Mouse (Mus musculus): ENCODE data around the gene Zfhx3.

Gene Zfhx3

DNA sequence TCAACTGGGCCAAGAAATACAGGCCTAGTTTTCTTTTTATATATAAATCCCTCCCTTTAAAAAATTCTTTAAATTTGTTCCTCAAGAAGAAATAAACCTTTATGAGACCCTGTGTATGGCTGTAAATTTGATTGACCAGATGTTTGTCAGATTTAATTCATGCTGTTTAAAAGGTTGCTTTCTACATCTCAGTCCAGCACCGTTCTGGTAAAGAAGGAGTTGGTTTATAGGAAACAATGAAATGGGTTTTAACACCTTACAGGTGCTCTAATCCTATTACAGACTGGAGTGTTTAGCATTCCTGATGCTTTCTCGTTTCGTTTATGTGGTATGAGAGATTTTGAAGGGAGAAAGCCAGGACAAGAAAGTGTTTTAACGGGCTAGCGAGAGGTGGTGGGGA is 147.2 kb downstream of the Zfhx3 start:
- no peak for DNase-seq (ENCODE audit: low read depth, low spot score)

DNA sequence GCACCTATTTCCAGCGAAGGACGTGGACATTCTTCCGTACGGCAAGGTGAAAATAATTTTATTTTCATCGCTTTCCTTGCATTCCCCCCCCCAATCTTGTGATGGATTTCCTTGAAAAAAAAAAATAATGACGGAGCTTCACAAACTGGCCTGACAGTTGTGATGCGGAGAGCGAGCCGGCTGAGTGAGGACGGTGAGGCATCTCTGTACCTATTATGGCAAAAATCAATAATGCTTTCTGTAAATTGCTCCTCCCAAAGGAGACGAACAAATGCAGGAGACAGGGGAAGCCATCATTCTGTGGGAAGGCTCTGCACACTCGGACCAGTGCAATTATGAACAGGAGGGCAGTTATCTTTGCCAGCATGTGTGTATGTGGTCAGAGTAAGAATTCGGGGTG is 156.2 kb downstream of the Zfhx3 start:
- no peak for DNase-seq (ENCODE audit: low read depth, low spot score)

DNA sequence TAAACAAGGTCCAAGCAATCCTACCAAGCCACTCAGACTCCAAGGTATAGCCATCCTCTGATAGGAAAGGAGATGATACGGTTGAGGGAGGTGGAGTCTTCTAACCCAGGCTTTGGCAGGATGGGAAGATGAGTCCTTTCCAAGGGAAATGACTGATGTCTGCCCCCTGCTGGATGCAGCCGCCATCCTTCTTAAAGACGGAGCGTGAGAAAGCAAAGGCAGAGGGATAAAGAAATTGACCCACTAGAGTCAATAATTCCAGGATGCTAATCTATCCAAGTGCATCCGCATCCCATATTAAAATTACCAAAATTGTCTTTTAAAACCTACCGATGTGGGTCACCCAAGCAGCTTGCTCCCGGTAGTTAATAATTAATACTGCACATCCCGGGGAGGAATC is 158.7 kb downstream of the Zfhx3 start:
- no peak for DNase-seq (ENCODE audit: low read depth, low spot score)

DNA sequence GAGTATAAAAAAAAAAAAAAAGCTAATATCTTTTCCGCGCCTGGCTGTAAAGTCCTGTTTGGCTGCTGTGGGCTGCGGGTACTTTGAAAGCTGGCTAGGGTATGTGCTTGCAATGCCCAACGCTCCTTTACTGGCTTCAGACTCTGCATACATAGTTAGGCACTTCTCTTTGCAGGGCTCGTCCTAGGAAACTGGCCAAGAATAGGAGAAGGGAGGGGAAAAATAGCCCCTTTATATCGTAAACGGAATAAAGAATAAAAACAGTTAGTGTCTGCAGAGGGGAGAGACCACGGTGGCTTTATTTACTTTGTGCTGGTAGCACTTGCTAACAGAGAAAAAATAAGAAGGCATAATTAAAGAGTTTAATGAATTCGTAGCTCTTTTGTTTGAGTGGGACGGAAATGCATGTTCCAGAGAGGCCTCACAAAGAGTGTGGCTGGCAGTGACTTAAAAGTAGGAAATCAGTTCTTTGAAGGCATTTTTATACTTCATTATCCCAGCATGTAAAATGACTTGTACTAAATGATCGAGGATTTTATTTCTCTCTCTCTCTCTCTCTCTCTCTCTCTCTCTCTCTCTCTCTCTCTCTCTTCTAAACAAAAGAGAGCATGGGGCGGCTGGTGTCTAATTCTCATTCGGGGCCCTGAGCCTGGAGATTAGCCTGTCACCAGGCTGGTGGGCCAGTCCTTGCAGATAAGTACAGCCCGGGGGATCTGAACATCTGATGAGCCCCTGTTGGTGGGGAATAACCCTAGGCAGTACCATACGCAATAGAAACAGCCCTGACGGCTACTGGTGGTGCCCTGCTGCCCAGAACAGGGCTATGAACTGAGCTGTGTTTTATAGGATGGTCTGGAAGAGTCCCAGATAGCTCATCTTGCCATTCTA is 159.8 kb downstream of the Zfhx3 start:
- DNase-seq (ENCODE audit: low read depth, low spot score) = no peak

DNA sequence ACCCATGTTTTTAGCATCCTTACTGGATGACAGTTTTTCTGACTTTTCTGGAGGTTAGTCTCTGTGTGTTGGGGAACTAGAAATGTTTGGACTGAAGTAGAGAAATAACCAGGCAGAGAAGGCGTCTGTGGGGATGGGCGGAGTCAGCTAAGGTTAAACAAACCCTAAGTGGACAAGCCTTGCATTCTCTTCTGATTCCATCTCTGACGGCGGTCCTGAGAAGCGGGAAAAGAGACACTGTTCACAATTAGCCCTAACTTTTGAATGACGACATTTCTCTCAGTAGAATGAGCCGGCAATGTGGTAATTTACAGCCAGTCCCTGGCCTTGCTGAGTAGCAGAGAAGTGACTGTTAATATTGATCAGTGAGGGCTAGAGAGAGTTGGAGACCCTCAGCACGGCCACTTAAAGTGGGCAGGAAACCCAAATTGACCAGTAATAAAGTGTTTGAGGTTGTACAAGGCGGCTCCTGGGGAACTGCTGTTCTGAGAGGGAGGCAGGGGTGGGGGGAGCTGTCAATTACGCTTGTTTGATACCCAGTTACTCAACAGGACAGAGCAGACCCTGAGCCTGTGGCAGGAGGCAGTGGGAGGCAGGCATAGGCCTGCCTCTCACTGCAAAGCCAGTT is 162.1 kb downstream of the Zfhx3 start:
- DNase-seq (ENCODE audit: low read depth, low spot score) = no peak

DNA sequence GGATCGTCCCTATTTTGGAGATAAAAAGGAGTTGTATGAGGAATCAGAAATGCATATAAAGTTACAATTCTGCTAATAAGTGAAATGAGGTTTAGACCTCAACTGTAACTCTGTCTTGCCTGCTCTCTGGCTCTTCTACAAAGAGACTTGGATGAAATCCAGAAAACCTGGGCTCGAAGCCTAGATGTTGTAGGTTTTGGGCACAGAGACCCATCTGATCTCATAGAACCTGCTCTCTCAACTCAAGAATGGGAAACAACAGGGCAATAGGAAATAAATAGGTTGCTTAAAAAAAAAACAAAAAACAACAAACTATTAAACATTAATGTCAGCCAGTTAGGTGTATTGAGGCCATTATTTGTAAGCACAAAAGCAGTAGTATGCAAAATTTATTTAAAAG is 182.6 kb downstream of the Zfhx3 start:
- no peak for DNase-seq (ENCODE audit: low read depth, low spot score)

DNA sequence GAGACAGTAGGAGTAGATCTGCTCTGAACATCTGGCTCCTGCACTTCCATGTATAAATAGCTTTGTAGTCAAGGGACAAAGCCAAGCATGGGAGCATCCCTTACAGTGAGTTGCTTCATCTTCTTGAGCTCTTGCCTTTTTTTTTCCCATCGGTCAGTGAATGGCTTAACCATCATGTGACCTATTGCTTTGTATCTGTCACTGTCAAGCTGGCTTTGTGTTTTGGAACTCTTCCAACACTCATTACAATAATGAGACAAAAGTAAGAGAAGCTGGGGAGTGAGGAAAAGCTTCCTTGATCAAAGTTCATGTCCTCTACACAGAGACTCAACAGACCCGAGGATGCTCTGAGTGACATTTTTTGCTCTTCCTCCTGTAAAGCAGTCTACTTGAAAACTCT is 183.0 kb downstream of the Zfhx3 start:
- no peak for DNase-seq (ENCODE audit: low read depth, low spot score)

DNA sequence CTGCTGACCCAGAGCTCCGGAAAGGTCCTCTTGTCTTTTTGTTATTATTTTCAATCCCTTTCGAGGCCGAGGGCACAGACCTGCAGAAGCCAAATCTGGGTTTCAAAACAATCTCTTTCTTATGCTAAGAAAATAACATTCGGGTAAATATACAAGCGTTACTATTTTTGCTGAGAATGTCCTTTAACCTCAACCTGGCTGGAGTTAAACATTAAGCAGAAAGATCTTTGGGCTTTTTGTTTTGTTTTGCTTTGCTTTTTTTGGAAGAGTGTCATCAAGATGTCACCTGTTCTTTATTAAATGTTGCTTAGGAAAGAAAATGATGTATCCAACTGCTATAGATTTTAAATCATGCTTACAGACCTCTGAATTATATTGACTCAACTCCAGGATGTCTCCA is 204.1 kb downstream of the Zfhx3 start:
- DNase-seq (ENCODE audit: low read depth, low spot score) = no peak

DNA sequence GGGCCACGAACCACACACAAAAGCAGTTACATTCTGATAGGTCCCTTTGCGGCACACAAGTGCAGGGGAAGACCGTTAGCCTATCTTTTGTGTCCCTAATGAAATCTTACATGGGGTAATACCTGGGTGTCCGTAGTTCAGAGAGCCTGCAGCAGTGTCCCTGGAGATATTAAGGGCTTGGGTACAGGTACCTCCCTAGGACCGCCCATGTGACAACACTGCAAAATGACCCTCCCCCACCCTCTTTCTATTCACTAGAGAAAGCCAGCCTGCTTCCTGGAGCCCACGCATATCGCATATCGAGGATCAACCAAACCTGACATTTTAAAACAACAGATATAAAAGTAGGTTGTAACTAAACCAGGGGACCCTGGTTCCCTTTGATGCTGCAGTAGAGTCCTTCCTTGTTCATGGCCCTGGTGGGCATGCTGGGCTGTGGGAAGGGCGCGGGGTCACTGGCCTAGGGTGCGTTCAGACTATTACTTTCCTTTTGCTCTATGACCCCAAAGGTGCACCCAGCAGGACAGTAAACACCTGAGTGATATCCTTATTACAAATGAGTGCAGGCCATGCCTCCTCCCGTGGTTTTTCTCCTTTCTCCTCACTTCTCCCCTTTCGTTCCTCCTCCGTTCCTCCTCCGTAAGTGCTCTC is 206.3 kb downstream of the Zfhx3 start:
- no peak for DNase-seq (ENCODE audit: low read depth, low spot score)

DNA sequence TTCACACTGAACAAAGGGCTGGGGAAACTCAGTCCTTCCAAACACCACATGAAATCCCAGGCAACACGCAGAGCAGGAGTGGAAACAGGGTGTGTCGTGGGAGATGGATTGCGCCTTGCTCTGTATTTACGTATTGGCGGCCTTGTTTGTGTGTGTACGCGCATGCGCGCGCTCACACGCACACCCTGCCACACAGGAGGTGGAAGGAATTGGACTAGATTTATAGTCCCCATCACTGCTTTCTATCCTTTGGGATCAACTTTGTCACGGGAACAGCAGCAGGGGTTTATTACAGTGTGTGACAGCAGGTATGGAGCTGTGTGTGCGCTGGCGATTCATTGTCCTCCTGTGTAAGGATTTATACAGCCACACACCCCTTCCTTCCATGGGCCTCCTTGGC is 228.4 kb downstream of the Zfhx3 start:
- DNase-seq (ENCODE audit: low read depth, low spot score) = no peak

DNA sequence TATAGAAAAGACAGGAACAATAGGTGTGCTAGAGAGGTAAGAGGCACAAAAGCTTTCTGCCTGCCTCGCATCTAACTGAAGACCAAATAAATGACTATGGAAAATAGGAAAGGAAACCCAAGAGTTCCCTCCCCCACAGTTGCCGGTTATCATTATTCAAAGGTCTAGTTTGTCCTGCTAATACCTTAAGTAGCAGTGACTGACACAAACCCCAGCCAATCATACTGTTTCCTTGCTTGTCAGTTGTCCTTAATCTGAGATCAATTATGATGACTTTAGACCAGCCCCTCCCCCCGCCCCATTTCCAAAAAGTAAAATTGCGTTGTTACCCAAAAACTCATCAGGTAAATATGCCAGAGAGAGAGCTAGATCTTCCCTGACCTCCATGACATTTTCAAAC is 240.9 kb downstream of the Zfhx3 start:
- DNase-seq (ENCODE audit: low read depth, low spot score) = no peak

DNA sequence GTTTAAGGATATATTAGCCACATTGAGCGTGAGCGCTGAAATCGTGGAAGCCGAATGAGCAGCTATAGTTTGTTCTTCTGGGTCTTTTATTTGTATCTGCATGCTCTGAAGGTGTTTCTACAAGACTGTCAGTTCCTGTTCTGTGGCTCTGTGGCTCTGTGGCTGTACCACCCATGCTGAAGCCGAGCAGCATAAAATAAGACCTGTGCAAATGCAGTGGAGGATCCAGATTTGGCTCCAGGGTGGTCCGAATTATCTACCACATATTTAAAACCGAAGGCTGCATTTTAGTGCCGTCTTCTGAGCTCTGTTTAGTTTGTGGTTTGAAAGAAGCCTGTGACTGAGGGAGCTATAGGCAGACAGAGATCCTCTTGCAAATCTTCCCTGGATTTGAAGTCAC is 241.5 kb downstream of the Zfhx3 start:
- DNase-seq (ENCODE audit: low read depth, low spot score) = no peak

DNA sequence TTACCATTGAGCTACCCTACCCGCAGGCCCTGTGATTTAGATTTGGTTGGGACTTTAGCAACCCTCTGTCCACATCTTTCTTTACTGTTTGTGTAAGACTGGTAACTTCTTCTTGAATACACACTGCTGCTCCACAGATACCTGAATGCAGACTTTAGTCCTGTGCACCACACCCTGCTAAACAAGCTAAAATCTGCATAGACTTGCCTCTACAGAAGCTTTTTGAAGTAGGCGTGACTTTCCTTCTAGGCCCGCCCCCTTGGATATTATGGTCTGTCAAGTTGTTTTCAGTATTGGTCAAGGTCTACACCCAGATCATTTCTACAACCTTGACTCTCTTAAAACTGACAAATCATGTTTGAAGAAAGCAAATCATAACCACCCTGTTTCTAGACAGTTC is 243.8 kb downstream of the Zfhx3 start:
- no peak for DNase-seq (ENCODE audit: low read depth, low spot score)

DNA sequence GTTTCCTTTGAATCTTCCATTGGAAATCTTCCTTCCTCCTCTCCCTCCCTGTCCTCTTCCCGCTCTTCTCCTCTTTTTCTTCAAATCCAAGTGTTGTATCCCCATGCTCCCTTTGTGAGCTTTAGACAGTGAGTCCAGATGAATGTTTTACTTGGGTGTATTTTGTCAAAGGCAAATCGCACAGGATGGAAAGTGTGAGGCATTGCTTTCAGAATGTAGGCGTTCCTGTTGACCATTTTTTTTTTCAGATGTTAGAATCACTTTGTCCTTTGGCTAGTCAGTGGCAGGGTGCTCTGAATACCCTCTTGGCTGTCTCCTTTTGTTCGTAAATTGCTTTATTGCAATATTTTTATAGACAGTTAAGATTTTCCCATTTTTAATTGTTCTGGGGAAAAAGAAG is 245.6 kb downstream of the Zfhx3 start:
- no peak for DNase-seq (ENCODE audit: low read depth, low spot score)

DNA sequence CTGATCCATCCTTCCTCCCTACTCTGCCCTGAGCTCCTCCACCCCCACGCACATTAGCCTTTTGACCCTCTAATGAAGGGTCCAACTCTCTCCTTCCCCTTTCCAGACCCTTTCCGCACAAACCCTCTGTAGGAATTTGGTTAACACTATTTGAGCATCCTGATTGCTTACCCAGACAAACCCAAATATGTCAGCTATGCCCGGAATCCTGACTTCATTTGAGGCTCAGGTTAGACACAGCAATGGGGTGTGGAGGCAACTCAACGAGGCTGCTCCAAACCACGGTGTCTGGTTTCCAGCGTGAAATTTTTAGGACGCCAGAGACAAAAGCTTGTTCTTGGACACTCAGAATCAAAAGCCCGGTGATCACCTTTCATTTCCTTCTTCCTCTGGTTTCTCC is 252.1 kb downstream of the Zfhx3 start:
- peak; percentile 29 for DNase-seq (ENCODE audit: low read depth, low spot score)

DNA sequence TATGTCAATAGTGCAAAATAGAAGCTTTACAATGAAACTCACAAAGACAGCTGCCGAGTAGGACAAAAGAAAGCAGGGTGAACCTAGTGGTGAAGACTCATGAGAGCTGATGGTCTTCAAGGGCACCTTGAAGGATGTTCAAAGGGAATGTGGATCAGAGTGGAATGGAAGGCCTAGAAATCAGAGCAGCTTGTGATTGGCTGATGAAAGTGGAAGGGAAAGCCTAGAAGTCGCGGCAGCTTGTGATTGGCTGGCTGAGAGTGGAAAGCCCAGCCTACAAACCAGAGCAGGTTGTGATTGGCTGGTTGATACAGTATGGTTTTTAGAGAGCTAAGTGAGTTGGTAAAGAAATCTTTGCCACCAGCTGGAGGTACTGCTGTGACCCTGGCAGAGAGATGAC is 272.6 kb downstream of the Zfhx3 start:
- DNase-seq (ENCODE audit: low read depth, low spot score) = no peak

DNA sequence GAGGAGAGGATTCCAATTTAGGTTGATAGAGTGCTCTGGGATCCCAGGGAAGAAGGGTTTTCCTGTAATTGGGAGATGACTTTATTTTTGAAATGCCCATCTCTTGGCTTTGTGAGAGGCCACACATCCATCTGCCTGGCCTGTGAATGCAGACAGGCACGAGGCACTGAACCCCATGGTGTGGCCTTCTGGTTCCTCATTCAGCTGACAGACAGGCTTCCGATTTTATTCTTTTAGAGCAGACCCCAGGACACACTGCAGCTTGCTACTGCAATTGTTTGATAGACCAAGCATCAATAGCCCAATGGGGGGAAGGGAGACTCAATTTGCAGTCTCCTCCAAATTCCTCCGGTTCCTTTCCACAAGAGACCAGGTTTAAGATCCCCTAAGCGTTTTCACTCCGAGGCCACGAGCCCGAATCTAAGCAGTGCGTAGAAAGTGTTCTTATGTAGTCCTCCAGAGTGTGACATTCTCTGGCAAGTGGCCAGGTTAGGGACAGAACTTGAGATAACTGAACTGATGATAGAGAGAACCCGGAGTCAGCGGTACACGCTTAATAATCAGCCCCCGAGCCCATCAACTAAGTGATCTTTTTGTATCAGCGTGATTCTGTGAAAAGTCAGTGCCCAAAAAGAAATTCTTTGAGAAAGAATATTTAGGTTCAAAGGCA is 275.9 kb downstream of the Zfhx3 start:
- no peak for DNase-seq (ENCODE audit: low read depth, low spot score)

DNA sequence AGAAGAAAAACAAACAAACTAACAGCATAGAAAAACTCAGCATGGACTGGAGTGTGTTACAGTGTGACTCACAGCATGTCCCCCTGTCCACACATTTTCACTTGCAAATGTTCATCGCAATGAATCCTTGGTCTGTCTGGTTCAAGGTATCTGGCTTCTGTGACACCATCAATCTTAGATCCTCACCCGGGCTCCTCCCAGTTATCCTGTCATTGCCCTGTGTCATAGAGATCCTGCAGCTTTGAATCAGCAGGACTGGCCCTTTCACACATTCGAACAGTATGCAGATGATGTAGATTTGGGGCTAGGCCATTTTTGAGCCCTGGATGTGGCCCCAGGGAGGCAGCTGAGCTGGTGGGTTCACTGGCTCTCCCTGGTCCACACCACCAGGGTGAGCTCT is 278.1 kb downstream of the Zfhx3 start:
- no peak for DNase-seq (ENCODE audit: low read depth, low spot score)

DNA sequence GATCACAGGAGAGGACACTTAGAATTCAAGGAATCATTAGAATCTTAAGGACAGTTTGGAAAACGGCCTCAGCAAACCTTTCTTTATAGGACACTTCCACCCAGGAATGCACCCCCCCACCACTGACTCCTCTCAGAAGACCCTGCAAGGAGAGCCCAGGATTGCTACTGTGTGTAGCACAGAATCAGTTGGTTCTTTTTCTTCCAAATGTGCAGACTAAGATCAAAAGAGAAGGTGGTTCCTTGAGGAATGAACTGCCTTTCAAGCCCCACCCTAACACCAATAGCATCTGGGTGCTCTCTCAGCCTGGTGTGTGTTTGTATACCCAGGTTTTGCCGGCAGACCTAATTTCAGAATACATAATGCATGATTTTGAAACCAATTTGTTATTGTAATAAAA is 279.6 kb downstream of the Zfhx3 start:
- no peak for DNase-seq (ENCODE audit: low read depth, low spot score)

DNA sequence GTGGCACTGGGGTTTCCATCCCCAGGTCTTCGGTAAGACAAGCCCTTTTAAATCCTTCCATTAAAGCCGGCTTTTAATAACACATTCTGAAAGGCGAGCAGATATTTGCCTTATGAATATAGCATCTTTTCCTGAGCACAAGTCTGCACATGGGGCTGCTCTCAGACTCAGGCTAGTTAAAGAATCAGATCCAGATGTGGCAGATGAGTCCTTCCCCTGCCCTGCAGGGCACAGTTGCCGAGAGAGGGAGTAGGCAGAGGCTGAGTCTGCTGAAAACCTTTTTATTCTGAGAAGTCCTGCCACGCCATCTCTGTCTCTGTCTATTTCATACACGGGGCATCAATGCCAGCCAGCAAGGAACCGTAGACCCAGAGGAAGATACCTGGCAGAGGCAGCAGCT is 289.9 kb downstream of the Zfhx3 start:
- DNase-seq (ENCODE audit: low read depth, low spot score) = no peak

DNA sequence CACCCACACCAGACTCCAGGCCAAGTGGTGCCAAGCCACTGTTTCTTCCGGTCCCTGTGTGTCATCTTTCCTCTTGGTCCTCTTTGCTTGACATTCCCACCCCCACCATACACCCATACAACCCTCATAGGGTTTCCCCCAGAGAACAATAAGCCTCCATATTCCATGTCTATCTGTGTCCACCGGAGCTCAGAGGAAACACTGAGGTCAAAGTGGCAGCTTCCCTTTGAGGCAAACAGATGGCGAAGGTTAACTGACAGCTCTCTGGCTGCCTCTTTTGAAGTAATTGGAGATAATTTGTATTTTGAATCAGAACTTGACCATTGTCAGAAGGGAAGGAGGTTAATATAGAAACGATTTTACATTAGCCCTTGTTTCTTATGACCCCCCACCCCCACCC is 292.0 kb downstream of the Zfhx3 start:
- no peak for DNase-seq (ENCODE audit: low read depth, low spot score)

DNA sequence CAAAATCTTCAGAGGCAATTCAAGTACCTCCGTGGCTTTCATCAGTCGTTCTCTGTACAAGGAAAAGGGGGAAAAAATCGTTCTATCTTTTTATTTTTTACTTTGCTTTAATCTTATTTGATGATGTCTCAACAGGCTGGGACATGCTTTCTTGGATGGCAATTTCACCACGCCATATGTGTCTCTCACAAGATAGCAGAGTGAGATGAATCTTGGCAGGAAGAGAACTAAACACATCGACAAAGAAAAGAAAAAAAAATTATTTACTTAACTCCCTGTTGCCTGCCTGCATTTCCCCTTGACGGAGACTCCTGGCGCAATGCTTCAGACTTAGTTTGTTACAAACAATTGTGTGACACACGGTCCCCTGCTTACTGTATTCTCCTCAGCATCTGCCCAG is 294.3 kb downstream of the Zfhx3 start:
- no peak for DNase-seq (ENCODE audit: low read depth, low spot score)
